Mouse (Mus musculus): Measurements from ENCODE around the gene Capns2. TPM values are rescaled to one million over a fixed set of nuclear protein-coding genes. Genes with fewer than 3 reads are reported as not detected.

Capns2 gene
- total RNA-seq, 1 experiment = 0.67 TPM

DNA sequence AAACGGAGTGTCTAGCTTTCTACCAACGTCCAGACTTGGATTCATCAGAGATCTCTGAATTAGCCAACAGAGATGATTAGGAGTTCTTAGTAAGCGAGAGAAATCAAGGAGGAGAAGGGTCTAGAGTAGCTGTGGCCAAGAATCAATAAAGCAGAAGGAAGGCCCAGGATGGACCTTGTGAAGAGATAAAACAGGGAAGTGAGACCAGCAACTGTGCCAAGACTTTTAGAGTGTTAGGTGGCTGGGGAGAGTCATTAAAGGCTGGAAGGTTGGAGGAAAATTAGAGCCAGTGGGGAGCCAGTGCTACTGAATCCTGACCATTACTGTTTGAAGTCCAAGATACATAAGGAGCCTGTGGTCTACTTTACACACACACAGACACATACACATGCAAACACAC, 10.3 kb downstream of the Capns2 start:
- TF ChIP-seq ZNF384 (IDR thresholded peaks at IDR 0.05; ENCODE audit: low read depth, low read length) (no peak), MAFK (IDR thresholded peaks at IDR 0.05; ENCODE audit: insufficient read depth, low read depth, low read length) (no peak), HCFC1 (IDR thresholded peaks at IDR 0.05; ENCODE audit: borderline replicate concordance, insufficient read depth, low read length) (no peak), CHD2 (IDR thresholded peaks at IDR 0.05; ENCODE audit: low read depth, low read length) (no peak), ZC3H11A (IDR thresholded peaks at IDR 0.05; ENCODE audit: borderline replicate concordance, low read depth, low read length) (no peak)
- no peak for DNase-seq (ENCODE audit: low read depth, low spot score)
- Histone ChIP-seq H3K27ac (ENCODE audit: insufficient read depth, low read depth, low read length, poor library complexity, severe bottlenecking) (no peak overlapping the region), H3K4me3 (ENCODE audit: insufficient read depth in 1 of 2, low read depth in 1 of 2, low read length in 2 of 2, poor library complexity in 1 of 2, severe bottlenecking in 1 of 2) (no peak overlapping the region), H3K9me3 (ENCODE audit: control insufficient read depth, insufficient read depth, low read depth, low read length) (no peaks in the 10 kb centered on the region), H3K4me1 (ENCODE audit: control insufficient read depth in 2 of 2, insufficient read depth in 2 of 2, low read length in 2 of 2, poor library complexity in 1 of 2) (no peaks in the 10 kb centered on the region), H3K9ac (ENCODE audit: insufficient read depth, low read depth, low read length, poor library complexity, severe bottlenecking) (no peak overlapping the region), H3K36me3 (ENCODE audit: control insufficient read depth, insufficient read depth, low read length, poor library complexity, severe bottlenecking) (no peaks in the 10 kb centered on the region)
- in situ Hi-C loops (cut with MboI; ENCODE audit: low sequenced_read_pairs in 2 of 2, unreplicated experiment in 2 of 2) = no loop called here

DNA sequence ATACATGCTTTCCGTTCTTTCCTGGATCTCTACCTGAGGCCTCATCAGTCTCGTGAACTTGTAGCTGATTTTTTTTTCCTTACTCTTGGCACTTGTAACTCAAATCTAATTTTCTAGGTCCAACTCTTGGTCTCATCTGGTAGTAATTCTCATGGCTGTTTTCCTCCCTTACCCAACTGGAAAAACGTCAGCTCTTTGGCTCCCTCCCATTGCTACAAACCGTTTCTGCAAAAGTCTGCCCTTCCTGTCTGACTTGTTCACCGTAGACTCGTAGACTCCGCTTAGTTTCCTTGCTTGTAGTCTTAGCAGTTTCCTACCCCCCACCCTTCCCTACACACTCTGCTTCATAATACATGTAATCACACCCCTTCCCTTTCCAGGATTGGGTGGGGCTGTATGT, 12.2 kb downstream of the Capns2 start:
- Histone ChIP-seq H3K36me3 (ENCODE audit: control insufficient read depth, insufficient read depth, low read length, poor library complexity, severe bottlenecking) (no peaks in the 10 kb centered on the region), H3K27ac (ENCODE audit: insufficient read depth, low read depth, low read length, poor library complexity, severe bottlenecking) (no peak overlapping the region), H3K9ac (ENCODE audit: insufficient read depth, low read depth, low read length, poor library complexity, severe bottlenecking) (no peak overlapping the region), H3K4me3 (ENCODE audit: insufficient read depth in 1 of 2, low read depth in 1 of 2, low read length in 2 of 2, poor library complexity in 1 of 2, severe bottlenecking in 1 of 2) (no peak overlapping the region), H3K9me3 (ENCODE audit: control insufficient read depth, insufficient read depth, low read depth, low read length) (no peaks in the 10 kb centered on the region), H3K4me1 (ENCODE audit: control insufficient read depth in 2 of 2, insufficient read depth in 2 of 2, low read length in 2 of 2, poor library complexity in 1 of 2) (no peaks in the 10 kb centered on the region)
- no peak for DNase-seq (ENCODE audit: low read depth, low spot score)
- TF ChIP-seq MAFK (IDR thresholded peaks at IDR 0.05; ENCODE audit: insufficient read depth, low read depth, low read length) (no peak), CHD2 (IDR thresholded peaks at IDR 0.05; ENCODE audit: low read depth, low read length) (no peak), ZC3H11A (IDR thresholded peaks at IDR 0.05; ENCODE audit: borderline replicate concordance, low read depth, low read length) (no peak), ZNF384 (IDR thresholded peaks at IDR 0.05; ENCODE audit: low read depth, low read length) (no peak), HCFC1 (IDR thresholded peaks at IDR 0.05; ENCODE audit: borderline replicate concordance, insufficient read depth, low read length) (no peak)
- in situ Hi-C loops (cut with MboI; ENCODE audit: low sequenced_read_pairs in 2 of 2, unreplicated experiment in 2 of 2) = no loop called here

DNA sequence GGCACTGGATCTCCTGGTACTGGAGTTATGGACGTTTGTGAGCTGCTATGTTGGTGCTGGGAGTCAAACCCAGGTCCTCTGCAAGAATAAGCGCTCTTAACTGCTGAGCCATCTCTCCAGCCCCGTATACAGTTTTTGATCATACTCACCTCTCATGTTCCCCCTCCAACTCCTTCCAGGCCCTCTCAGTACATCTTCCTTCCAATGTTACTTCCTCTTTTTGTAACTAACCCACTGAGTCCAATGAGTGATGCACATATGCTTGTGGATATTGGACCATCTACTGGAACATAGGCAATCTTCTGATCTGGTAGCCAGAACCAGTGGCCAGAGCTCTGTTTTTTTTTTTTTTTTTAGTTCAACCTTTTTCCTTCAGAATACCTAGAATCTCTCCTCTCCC, 14.9 kb downstream of the Capns2 start:
- Histone ChIP-seq H3K9ac (ENCODE audit: insufficient read depth, low read depth, low read length, poor library complexity, severe bottlenecking) (no peak overlapping the region), H3K36me3 (ENCODE audit: control insufficient read depth, insufficient read depth, low read length, poor library complexity, severe bottlenecking) (no peaks in the 10 kb centered on the region), H3K4me1 (ENCODE audit: control insufficient read depth in 2 of 2, insufficient read depth in 2 of 2, low read length in 2 of 2, poor library complexity in 1 of 2) (no peaks in the 10 kb centered on the region), H3K4me3 (ENCODE audit: insufficient read depth in 1 of 2, low read depth in 1 of 2, low read length in 2 of 2, poor library complexity in 1 of 2, severe bottlenecking in 1 of 2) (no peak overlapping the region), H3K9me3 (ENCODE audit: control insufficient read depth, insufficient read depth, low read depth, low read length) (no peaks in the 10 kb centered on the region), H3K27ac (ENCODE audit: insufficient read depth, low read depth, low read length, poor library complexity, severe bottlenecking) (no peak overlapping the region)
- TF ChIP-seq CHD2 (IDR thresholded peaks at IDR 0.05; ENCODE audit: low read depth, low read length) (no peak), ZNF384 (IDR thresholded peaks at IDR 0.05; ENCODE audit: low read depth, low read length) (no peak), ZC3H11A (IDR thresholded peaks at IDR 0.05; ENCODE audit: borderline replicate concordance, low read depth, low read length) (no peak), HCFC1 (IDR thresholded peaks at IDR 0.05; ENCODE audit: borderline replicate concordance, insufficient read depth, low read length) (no peak), MAFK (IDR thresholded peaks at IDR 0.05; ENCODE audit: insufficient read depth, low read depth, low read length) (no peak)
- DNase-seq (ENCODE audit: low read depth, low spot score) = no peak
- in situ Hi-C loops (cut with MboI; ENCODE audit: low sequenced_read_pairs in 2 of 2, unreplicated experiment in 2 of 2) = no loop called here

DNA sequence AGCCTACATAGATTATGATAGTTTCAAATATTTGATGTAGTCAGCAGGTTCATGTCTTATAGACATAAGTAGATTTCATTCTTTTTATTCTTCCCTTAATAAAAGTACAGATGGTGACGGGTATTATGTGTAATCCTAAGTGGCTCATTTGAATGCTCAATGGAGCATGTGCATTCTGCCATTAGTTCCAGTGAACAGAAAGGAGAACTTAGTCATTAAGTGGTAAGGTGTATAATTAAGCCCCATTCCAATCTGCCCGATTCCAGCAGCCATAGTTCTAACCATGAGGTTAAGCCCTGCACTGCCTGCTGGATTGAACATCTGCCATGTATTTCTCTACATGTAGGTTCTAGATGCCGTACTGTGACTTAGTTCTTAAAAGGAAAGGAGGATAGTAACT, 20.6 kb downstream of the Capns2 start:
- H3K4me3 ChIP-seq (ENCODE audit: insufficient read depth in 1 of 2, low read depth in 1 of 2, low read length in 2 of 2, poor library complexity in 1 of 2, severe bottlenecking in 1 of 2) = no peak overlapping the region
- no peaks in the 10 kb centered on the region for H3K9me3 ChIP-seq (ENCODE audit: control insufficient read depth, insufficient read depth, low read depth, low read length)
- H3K36me3 ChIP-seq (ENCODE audit: control insufficient read depth, insufficient read depth, low read length, poor library complexity, severe bottlenecking) = no peaks in the 10 kb centered on the region
- TF ChIP-seq ZNF384 (IDR thresholded peaks at IDR 0.05; ENCODE audit: low read depth, low read length) (no peak), MAFK (IDR thresholded peaks at IDR 0.05; ENCODE audit: insufficient read depth, low read depth, low read length) (no peak), CHD2 (IDR thresholded peaks at IDR 0.05; ENCODE audit: low read depth, low read length) (no peak), ZC3H11A (IDR thresholded peaks at IDR 0.05; ENCODE audit: borderline replicate concordance, low read depth, low read length) (no peak), HCFC1 (IDR thresholded peaks at IDR 0.05; ENCODE audit: borderline replicate concordance, insufficient read depth, low read length) (no peak)
- H3K9ac ChIP-seq (ENCODE audit: insufficient read depth, low read depth, low read length, poor library complexity, severe bottlenecking) = no peak overlapping the region
- H3K27ac ChIP-seq (ENCODE audit: insufficient read depth, low read depth, low read length, poor library complexity, severe bottlenecking) = no peak overlapping the region
- DNase-seq (ENCODE audit: low read depth, low spot score) = no peak
- H3K4me1 ChIP-seq (ENCODE audit: control insufficient read depth in 2 of 2, insufficient read depth in 2 of 2, low read length in 2 of 2, poor library complexity in 1 of 2) = no peaks in the 10 kb centered on the region
- in situ Hi-C loops (cut with MboI; ENCODE audit: low sequenced_read_pairs in 2 of 2, unreplicated experiment in 2 of 2) = no loop called here

DNA sequence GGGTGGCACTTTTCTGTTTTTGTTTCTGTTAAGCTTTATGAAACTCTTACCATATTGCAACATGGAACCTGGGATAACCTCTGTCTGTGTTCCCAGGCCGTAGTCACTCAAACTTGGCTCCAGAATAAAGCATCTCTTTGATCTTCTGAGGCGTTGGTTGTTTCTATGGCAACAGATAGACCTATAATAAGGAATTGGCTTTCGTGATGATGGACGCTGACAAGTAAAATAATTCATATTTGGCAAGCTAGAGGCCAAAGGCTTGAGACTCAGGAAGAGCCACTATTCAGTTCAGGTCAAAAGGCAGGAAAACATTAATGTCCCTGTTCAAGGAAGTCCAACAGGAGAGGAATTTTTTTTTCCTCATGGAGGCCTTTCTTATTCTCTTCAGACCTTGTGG, 27.8 kb downstream of the Capns2 start:
- H3K4me3 ChIP-seq (ENCODE audit: insufficient read depth in 1 of 2, low read depth in 1 of 2, low read length in 2 of 2, poor library complexity in 1 of 2, severe bottlenecking in 1 of 2) = no peak overlapping the region
- H3K36me3 ChIP-seq (ENCODE audit: control insufficient read depth, insufficient read depth, low read length, poor library complexity, severe bottlenecking) = no peaks in the 10 kb centered on the region
- H3K9me3 ChIP-seq (ENCODE audit: control insufficient read depth, insufficient read depth, low read depth, low read length) = no peaks in the 10 kb centered on the region
- no peak overlapping the region for H3K27ac ChIP-seq (ENCODE audit: insufficient read depth, low read depth, low read length, poor library complexity, severe bottlenecking)
- H3K4me1 ChIP-seq (ENCODE audit: control insufficient read depth in 2 of 2, insufficient read depth in 2 of 2, low read length in 2 of 2, poor library complexity in 1 of 2) = no peaks in the 10 kb centered on the region
- H3K9ac ChIP-seq (ENCODE audit: insufficient read depth, low read depth, low read length, poor library complexity, severe bottlenecking) = no peak overlapping the region
- TF ChIP-seq ZC3H11A (IDR thresholded peaks at IDR 0.05; ENCODE audit: borderline replicate concordance, low read depth, low read length) = no peak
- TF ChIP-seq HCFC1 (IDR thresholded peaks at IDR 0.05; ENCODE audit: borderline replicate concordance, insufficient read depth, low read length) = no peak
- TF ChIP-seq CHD2 (IDR thresholded peaks at IDR 0.05; ENCODE audit: low read depth, low read length) = no peak
- no peak for TF ChIP-seq MAFK (IDR thresholded peaks at IDR 0.05; ENCODE audit: insufficient read depth, low read depth, low read length)
- DNase-seq (ENCODE audit: low read depth, low spot score) = no peak
- in situ Hi-C loops (cut with MboI; ENCODE audit: low sequenced_read_pairs in 2 of 2, unreplicated experiment in 2 of 2) = no loop called here

Data from ES-E14 (cell line).